Mouse (Mus musculus) activated CD4-positive, CD25-positive, alpha-beta regulatory T cell, adult 4 months (primary cell): Measurements from ENCODE around the gene Eef1g. TPM values are rescaled to one million over a fixed set of nuclear protein-coding genes. Genes with fewer than 3 reads are reported as not detected.

ENCODE experiments used
- ATAC-seq: one replicate; pipeline ENCODE4 v1.8.0; 2017
- polyA plus RNA-seq, 2 experiments: library from polyadenylated mRNA; unstranded; fragments of 100-300 nt; shearing (Covaris generic); gene quantifications; one replicate each; pipeline ENCODE4 v1.2.1; 2017

The Eef1g gene
- polyA plus RNA-seq, 2 experiments from 2014 or later: 589 to 842 TPM

DNA sequence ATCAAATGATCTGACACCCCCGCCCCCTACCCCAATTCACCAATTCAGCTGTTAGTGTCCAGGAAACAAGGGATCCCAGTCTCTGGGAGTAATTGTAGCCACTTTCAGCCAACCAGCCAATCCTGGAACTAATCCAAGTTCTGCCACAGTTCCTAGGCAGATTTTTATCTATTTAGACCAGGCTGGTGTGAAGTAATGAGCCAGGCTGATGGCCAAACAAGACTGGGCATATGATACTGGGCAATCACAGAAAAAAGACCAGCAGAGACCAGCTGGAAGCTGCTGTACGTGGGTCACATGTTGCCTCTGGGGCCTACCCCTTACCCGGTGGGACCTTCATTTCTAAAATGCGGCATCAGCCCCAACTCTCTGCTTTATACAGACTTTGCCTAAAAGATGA is 59.8 kb downstream of the Eef1g start:
- no peak for ATAC-seq

DNA sequence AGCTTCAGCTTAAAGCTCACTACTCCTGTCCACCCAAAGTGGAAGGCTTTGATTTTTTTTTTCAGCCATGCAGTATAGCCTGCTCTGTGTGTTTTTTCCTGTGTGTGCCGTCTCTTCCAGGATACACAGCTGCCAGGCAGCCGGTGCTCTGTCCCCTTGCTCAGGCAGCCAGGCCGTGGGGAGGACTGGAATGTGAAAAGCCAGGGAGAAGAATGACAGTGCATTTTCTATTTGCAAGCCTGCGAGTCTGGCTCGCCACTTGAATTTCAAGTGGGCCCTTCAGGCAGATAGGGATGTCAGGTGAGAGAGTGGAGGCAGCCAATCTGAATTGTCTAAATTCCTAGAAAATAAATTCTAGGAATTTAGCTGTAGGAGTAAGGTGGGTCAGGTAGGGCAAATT is 61.0 kb downstream of the Eef1g start:
- no peak for ATAC-seq

Other genes with a start within 250 kb of the Eef1g start
- 10 to 100 TPM; 60.3 to 69.3 TPM for gene Slc3a2, start 243.7 kb upstream of the Eef1g start, polyA plus RNA-seq
- gene Wdr74, start 231.2 kb upstream of the Eef1g start, polyA plus RNA-seq: 10 to 100 TPM; 43.3 to 70.5 TPM
- gene 1700092M07Rik, start 226.3 kb upstream of the Eef1g start, polyA plus RNA-seq: not detected
- gene Stx5a, start 225.6 kb upstream of the Eef1g start, polyA plus RNA-seq: 100 to 1,000 TPM; 109 to 113 TPM
- 100 to 1,000 TPM; 126 to 163 TPM for gene Nxf1, start 210.0 kb upstream of the Eef1g start, polyA plus RNA-seq
- gene Tmem223, start 196.0 kb upstream of the Eef1g start, polyA plus RNA-seq: 100 to 1,000 TPM; 115 to 137 TPM
- gene Tmem179b, start 192.6 kb upstream of the Eef1g start, polyA plus RNA-seq: 100 to 1,000 TPM in 1 of 2 experiments, 10 to 100 TPM in 1; 98.5 to 110 TPM
- 1 to 10 TPM; 3.5 to 6.9 TPM for gene Taf6l, start 180.6 kb upstream of the Eef1g start, polyA plus RNA-seq
- 100 to 1,000 TPM; 171 to 186 TPM for gene Polr2g, start 168.5 kb upstream of the Eef1g start, polyA plus RNA-seq
- 1 to 10 TPM; 2.1 TPM for gene Zbtb3, start 164.5 kb upstream of the Eef1g start, polyA plus RNA-seq
- 10 to 100 TPM; 39.9 to 43.8 TPM for gene Ttc9c, start 147.7 kb upstream of the Eef1g start, polyA plus RNA-seq
- gene Hnrnpul2, start 147.0 kb upstream of the Eef1g start, polyA plus RNA-seq: 1 to 10 TPM; 6.0 to 6.1 TPM
- not detected for gene AC129217.1, start 137.3 kb upstream of the Eef1g start, polyA plus RNA-seq
- 100 to 1,000 TPM in 1 of 2 experiments, 10 to 100 TPM in 1; 93.4 to 102 TPM for gene Bscl2, start 129.6 kb upstream of the Eef1g start, polyA plus RNA-seq
- 1 to 10 TPM in 1 of 2 experiments, under 1 TPM in 1; 0.42 to 1.2 TPM for gene Gng3, start 127.8 kb upstream of the Eef1g start, polyA plus RNA-seq
- gene Lrrn4cl, start 116.3 kb upstream of the Eef1g start, polyA plus RNA-seq: not detected
- 10 to 100 TPM; 62.6 to 75.9 TPM for gene Ubxn1, start 95.5 kb upstream of the Eef1g start, polyA plus RNA-seq
- 10 to 100 TPM; 85.8 to 90.4 TPM for gene Uqcc3, start 86.1 kb upstream of the Eef1g start, polyA plus RNA-seq
- gene Lbhd1, start 83.3 kb upstream of the Eef1g start, polyA plus RNA-seq: 10 to 100 TPM; 63.2 to 70.9 TPM
- gene Gm49403, start 83.1 kb upstream of the Eef1g start, polyA plus RNA-seq: not detected
- gene 1810009A15Rik, start 78.2 kb upstream of the Eef1g start, polyA plus RNA-seq: 100 to 1,000 TPM; 112 to 130 TPM
- gene Gm49416, start 78.1 kb upstream of the Eef1g start, polyA plus RNA-seq: 1 to 10 TPM in 1 of 2 experiments, not detected in 1; 1.5 TPM
- 10 to 100 TPM in 1 of 2 experiments, 1 to 10 TPM in 1; 8.9 to 12.2 TPM for gene Ints5, start 74.0 kb upstream of the Eef1g start, polyA plus RNA-seq
- gene Ganab, start 69.0 kb upstream of the Eef1g start, polyA plus RNA-seq: 10 to 100 TPM; 40.0 to 57.3 TPM
- gene B3gat3, start 46.7 kb upstream of the Eef1g start, polyA plus RNA-seq: 10 to 100 TPM; 16.3 to 18.6 TPM
- 10 to 100 TPM in 1 of 2 experiments, 1 to 10 TPM in 1; 7.7 to 11.6 TPM for gene Rom1, start 37.7 kb upstream of the Eef1g start, polyA plus RNA-seq
- gene Eml3, start 37.5 kb upstream of the Eef1g start, polyA plus RNA-seq: 10 to 100 TPM; 20.4 to 25.1 TPM
- 100 to 1,000 TPM in 1 of 2 experiments, 10 to 100 TPM in 1; 58.5 to 101 TPM for gene Mta2, start 25.2 kb upstream of the Eef1g start, polyA plus RNA-seq
- 10 to 100 TPM; 21.3 to 25.1 TPM for gene Tut1, start 13.2 kb upstream of the Eef1g start, polyA plus RNA-seq
- 10 to 100 TPM; 47.2 to 60.1 TPM for gene Ahnak, start 22.2 kb downstream of the Eef1g start, polyA plus RNA-seq
- gene Scgb1a1, start 120.9 kb downstream of the Eef1g start, polyA plus RNA-seq: not detected
- 10 to 100 TPM; 23.1 to 40.1 TPM for gene Asrgl1, start 168.6 kb downstream of the Eef1g start, polyA plus RNA-seq